Mouse (Mus musculus): ENCODE data around the gene Atp8b2.
A peak's percentile ranks its signal among the peaks of the same experiment; 100 is the strongest.

The Atp8b2 gene

DNA sequence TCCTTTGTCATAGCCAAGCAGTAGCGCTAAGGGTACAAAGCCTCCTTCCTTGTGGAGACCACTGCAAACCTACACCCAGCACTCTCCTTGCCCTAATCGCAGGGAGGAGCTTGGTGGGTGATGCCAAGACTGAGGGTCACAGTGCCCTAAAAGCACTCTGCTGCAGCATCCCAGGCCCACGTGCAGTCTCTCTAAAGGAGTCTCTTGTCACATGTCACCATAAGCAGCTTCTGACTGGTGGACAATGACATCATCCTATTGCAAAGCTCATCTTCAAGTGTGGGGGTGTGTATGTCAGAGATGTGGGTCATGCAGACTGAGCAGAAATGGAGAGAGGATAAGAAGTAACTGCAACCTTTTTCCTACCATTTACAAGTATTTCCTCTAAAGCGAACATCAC is 3.9 kb downstream of the Atp8b2 start:
- DNase-seq, result no peak

DNA sequence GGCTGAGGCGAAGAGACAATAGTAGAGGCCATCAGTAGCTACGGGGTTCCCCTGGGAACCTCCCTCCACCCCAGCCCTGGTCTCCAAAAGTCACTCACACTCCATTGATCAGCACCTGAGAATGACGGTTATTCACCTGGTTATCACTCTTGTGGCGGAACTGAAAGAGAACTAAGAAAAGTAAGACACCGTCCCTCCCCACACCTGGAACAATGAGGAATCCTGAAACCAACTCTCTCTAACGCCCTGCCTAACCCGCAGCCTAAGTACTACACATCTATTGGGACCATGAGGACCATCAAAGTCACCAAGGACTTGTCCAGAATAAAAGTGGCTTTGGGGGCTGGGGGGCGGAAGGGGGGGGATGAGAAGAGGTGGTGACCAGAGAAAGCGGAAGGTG is 5.4 kb downstream of the Atp8b2 start:
- DNase-seq, result no peak

DNA sequence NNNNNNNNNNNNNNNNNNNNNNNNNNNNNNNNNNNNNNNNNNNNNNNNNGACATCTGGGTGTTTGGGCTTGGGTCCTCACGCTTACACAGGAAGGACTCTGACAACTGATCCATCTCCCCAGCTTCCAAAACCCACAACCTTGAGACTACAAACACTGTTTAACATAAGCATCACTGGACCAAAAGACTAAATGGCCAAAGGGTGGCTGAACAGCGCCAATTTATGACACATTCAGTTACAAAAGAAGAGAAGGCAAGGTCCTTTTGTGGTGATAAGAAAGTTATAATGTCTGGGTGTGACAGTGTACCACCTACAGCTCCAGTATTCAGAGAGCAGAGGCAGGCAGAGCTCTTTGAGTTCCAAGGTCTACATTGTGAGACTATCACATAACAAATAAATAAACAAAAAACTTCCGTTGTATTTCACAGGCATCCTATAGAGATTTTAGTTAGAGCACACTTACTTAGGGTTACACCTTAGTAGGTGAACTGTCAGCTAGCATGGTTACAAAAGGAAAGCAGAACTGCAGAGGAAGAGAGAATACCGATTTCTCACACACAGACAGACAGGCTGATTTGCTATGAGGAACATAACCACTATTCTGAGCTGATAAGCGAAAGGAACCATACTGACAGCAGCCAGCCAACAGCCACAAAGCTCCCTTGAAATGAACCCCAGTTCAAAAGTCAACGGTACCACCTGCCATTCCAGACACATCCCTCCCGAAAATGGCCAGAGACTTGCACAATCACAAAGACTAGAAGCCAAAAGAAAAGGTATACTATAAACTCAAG is 6.9 kb downstream of the Atp8b2 start:
- DNase-seq, result no peak

DNA sequence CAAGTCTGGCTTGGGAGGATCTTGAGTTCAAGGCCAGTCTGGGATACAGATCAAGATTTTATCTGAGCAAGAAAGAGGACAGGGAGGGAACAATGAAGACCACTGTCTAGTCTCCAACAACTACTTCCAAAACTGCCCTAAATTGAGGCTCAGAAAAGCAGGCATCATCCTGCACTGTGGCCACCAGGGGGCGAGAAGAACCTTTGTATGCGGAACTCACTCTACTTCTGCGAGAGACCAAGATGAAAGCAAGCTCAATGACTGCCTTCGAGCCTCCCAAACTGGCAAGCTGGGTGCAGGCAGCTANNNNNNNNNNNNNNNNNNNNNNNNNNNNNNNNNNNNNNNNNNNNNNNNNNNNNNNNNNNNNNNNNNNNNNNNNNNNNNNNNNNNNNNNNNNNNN is 9.9 kb downstream of the Atp8b2 start:
- DNase-seq, result peak; percentile 79 to 89

DNA sequence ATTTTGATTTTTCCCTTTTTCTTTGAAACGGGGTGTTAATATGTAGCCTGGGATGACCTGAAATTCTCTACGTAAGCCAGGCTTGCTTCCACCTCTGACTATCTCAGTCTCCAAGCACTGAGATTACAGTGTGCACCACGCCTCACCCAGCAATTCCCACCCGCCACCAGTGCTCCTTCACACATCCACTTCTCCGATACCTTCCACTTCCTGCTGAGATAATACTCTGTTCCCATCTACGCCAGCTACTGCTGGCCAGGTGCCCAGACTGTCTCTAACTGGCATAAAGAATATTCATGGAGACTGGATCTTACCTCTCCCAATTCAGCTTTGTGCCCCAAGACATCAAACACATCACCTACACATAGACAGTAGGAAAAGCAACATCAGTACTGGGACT is 14.7 kb downstream of the Atp8b2 start:
- peak in 1 of 2 experiments; percentile 22 for DNase-seq

DNA sequence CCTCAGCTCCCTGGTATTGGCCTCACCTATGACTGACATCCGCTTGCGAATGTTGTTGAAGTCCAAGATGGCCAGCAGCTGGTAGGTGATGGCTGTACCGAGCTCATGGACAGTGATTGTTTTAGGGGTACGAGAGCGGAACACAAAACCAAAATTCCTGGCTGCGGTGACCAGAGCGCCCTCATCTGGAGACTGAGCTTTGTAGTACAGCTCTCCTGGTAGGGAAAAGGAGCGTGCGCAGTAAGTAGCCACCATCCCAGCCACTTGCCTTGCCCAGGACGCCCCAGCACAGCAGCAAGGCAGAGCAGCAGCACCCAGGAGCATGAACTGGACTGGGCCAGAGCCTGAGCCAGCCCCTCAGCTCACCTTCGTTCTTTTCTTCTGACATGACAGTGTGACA is 15.3 kb downstream of the Atp8b2 start:
- DNase-seq, result peak in 1 of 2 experiments; percentile 20

DNA sequence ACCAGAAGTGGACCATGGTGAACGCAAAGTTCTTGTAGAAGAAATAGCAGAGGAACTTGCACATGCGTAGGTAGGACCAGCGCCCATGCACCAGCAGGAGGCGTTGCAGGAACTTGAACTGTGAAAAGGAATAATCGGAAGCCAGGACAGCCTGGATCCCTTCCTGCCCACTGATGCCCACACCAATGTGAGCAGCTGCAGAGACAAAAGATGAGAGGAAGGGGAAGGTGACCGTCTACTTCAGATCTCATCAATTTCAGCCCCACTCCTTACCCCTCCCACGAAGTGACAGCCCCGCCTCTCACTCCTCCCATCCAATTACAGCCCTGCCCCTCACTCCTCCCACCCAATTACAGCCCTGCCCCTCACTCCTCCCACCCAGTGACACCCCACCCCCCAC is 18.3 kb downstream of the Atp8b2 start:
- DNase-seq, result peak in 1 of 2 experiments; percentile 23

DNA sequence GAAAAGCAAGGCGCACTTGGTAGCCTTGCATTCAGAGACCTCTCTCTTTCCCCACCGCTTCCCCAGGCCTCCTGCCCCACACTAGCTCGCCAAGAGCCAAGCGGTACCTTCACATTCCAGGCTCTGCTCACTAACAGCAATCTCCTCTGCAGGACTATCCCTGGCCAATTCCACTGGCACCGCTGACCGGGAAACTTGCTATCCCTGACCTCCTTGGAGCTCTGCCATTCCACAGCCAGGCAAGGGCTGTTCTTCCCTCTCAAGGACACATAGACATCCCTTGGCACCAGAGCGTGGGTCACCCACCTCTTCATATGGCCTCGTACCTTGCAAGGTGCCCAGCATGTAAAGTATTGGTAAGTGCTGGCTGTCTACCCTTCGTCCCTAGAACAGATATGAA is 20.4 kb downstream of the Atp8b2 start:
- DNase-seq, result peak in 1 of 2 experiments; percentile 19

DNA sequence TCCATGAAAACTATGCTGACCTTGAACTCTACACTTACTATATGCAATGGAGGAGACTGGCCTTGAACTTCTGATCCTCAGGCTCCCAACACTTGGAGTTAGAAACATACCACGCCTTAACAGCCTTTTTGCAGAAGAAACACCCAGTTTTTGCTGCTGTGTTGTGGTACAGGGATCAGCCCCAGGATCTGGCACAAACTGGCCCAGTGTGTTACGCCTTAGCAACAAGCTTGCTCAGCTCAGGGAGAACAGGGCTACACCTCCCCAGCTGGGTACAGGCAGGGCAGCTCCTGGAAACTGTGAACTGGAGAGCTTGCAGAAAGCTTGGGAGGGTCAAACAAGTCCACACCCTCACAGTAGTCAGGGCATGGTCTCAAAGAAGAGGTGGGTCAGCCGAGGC is 26.8 kb downstream of the Atp8b2 start:
- DNase-seq, result no peak

DNA sequence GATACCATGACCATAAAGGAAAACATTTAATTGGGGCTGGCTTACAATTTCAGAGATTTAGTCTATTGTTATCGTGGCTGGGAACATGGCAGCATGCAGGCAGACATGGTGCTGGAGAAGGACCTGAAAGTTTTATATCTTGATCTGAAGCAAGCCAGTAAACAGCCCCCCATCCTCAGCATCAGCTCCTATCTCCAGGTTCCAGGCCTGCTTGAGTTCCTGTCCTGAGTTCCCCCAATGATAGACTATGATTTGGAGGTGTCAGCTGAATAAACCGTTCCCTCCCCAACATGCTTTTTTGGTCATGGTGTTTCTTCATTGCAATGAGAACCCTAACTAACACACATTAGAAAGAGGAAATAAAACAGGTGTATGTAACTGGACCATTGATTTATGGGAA is 30.4 kb downstream of the Atp8b2 start:
- no peak for DNase-seq

DNA sequence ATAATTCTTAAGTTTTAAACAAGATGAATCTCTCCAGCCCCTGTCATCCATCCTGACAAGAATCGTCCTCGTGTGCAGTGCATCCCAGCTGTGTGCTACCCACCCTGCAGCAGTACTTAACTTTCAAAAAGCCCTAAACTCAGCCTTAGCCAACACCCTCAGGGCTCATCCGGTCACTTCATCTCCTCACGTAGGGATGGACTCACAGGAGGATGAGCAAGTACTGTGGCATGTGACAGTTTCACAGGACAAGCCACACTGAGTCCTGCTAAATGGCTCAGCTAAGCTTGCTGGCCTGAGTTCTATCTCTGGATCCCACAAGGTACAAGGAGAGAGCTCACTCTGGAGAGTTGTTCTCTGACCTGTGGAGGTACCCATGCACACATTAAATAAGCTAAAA is 34.4 kb downstream of the Atp8b2 start:
- no peak for DNase-seq

DNA sequence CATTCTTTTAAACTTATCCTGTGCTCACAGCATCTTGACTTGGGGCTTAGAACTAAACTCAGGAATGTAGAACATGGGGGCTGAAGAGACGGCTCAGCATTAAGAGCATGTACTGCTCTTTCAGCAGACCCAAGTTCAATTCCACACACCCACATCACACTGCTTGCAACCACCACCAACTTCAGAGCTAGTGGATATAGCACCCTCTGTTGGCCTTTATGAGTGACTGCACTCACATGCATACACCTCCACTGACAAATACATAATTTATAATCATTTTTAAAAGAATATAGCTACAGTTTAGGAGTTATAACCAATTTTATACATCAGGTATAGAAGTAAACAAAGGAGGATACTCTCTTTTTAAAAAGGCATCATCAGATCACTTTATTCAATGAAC is 36.9 kb downstream of the Atp8b2 start:
- DNase-seq, result no peak

DNA sequence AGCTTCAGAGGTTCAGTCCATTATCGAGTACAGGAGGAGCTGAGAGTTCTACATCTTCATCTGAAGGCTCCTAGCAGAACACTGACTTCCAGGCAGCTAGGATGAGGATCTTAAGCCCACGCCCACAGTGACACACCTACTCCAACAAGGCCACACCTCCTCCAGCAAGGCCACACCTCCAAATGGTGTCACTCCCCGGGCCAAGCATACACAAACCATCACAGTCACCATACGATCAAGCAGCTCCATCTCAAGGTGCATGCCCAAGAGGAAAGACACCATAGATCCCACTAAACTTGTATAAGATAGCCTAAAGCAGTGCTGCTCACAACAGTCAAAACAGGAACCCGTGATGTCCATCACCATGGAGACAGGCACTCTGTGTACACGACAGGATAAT is 42.6 kb downstream of the Atp8b2 start:
- no peak for DNase-seq

DNA sequence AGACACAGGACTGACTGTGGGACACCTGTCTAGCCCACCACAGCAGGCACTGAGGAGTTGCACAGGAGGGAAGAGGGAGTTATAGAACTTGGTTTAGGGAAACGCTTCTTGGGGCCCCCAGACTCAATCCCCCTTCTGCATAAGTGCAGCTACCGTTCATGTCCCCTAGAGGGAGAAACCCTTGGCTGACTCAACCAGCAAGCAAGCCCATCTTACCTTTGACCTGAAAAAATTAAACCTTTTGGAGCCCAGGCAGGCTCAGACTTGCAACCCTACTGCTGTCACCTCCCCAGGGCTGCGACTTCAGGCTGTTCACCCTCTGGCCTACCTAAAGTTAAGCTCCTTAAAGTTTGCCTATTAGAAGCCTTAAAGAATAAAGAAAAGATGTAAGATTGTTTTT is 45.9 kb downstream of the Atp8b2 start:
- DNase-seq, result no peak

DNA sequence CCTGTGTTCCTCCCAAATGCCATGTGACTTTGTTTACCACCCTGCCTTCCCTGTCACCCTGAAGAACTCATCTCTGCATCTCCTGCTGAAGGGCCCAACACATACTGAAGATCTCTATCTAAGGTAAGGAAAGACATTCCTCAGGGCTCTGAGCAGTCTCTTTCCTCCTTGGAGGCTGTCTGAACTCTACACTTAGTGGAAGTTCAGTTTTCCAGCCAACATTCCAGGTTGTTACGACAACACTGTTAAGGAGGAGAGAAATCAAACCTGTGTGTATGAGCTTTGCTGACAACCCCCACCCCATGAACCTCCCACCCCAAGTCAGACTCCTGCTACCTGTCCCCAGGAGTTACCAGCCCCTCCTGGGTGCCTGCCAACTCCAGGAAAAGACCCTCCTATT is 46.7 kb downstream of the Atp8b2 start:
- DNase-seq, result no peak

DNA sequence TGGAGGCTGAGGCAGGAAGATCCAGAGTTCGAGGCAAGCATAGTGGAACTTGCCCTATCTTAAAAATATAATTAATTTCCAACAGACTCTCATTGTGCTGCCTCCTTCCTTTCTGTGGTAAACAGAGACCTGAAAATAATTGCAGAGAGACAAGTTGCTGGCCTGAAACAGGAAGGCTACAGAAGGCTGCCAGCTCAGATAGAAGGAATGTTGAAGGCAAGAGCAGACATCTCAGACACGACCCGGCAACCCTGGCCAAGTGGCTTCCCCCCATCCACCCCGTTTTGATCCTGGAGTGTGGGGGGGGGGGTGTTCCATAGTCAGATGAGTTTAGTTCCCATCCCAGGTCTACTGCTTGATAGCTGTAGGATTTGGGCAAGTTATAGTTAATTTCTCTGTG is 48.6 kb downstream of the Atp8b2 start:
- no peak for DNase-seq

DNA sequence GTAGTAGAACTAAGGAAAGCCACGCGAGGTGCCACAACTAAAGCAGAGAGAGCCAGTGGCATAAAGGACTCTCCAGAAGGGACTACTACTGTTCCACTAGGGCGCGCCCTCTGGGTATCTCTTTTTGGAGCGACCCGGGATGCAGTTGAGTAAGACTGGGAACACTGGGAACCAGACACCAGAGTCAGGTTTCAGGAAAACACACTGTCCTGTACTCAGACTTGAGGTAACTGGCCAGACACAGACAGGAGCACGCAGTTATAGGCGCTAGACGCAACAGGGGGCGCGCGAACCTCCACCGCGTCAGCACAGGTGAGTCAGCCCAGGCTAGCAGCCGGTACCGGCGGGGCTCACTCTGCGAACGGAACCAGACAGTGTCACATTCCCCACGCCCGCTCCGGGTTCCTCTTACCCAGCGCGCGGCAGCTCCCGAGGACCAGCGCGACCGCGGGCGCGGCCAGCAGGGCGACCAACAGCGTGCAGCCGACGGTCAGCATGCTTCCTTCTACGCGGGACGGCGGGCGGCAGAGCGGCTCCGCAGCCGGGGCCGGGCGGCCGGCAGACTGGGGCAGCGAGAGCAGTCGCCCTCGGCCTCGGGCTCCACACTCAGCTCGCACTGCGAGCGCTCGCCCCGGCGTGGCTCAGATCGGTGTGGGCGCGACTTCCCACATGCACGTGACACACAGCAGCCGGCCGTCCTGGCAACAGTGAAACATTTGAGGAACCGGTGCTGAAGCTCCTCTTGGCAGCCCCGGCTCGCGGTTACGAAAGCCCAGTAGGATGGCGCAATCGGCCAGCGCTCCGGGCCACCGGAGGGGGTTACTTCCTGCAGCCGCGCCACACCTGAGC is 50.5 kb downstream of the Atp8b2 start, which contains the start of gene Il6ra:
Gene Il6ra, minus strand, starts transcription at position 654 of the 849 bp plus-strand sequence.
- DNase-seq, result peak; percentile 88 to 94

DNA sequence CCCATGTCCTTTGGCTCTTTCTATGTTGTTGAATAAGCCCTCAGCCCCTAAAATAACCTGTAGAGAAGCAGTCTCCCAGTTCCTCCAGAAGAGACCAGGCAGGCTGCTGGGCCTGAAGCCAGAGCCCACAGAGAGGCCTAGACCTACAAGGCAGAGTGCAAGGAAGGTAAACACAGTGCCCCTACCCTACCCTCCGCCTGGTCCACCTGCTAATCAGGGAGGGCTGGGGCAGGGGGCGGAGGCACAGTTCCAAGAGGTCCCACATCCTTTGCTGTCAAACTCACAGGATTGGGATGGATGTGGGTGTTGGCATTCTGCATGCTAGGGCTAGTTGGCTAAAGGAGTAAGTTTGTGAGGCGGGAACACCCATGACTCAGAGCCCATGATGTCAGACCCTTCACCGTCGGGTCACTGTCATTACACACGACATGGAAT is 51.2 kb downstream of the Atp8b2 start:
- no peak for DNase-seq

DNA sequence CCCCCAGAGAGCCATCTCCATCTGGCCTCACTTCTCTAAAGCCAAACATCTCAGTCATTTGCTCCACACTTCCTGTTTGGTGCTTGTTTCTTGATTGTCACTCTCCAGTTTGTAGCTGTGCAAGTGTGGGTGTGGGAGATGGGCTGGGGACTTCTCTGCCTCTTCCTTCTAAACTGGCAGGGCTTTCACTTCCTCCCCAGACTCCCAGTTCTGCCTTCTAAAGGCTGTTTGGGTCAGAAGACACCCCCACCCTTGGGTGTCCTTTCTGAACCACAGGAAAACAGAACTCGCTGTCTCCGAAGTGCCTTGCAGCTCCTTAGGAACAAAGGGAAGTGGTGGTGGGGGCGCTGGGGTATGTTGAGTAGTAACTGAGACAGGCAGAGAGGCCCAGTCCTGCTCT is 52.1 kb downstream of the Atp8b2 start:
- DNase-seq, result peak in 1 of 2 experiments; percentile 54

DNA sequence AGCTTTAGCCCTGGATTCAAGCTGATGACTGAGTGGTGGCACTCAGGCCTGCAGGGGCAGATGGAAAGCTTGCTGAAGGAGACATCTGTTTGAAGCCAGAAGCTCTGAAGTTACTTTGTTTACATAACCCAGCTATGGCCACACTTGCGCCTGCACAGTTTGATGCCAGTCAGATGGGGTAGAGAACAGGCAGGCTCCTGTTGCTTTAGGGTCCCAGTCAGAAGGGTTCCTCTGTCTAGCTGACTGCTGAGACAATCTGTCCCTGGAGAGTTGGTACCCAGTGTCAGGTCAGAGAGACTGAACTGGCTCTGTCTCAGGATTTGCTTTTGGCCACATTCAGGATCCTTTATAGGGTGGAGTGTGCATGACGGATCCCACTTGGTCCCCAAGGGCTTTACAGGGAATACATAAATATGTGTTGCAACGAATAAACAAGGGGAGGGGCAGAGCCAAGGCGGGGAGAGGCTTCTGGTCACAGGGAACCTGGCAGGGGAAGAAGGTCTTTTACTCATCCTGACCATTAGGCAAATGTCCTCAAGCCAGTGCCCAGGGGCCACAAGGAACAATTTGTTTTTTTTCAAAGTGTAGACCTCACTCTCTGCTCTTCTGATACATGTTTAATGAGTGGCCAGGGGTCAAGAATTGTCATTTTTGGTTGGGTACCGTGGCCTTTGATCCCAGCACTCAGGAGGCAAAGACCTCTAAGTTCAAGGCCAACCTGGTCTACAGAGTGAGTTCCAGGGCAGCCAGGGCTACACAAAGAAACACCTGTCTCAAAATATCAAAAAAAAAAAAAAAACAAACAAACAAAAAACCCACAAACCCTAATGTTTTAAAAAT is 53.4 kb downstream of the Atp8b2 start:
- no peak for DNase-seq

DNA sequence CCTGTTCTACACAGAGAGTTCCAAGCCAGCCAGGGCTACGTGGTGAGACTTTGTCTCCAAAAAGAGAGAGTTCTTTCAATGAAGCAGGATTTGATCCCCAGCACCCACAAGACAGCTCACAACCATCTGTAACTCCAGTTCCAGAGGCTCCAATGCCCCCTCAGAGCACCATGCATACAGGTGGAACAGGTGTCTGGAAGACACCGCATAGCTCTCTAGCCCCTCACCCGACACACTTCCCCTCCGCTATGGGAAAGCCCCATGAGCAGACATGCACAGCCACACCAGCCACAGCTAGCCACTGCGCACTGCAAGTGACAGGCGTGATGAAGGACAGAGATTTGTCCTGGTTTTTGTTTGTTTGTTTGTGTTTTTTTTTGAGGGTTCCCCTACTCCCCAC is 54.5 kb downstream of the Atp8b2 start:
- DNase-seq, result no peak

DNA sequence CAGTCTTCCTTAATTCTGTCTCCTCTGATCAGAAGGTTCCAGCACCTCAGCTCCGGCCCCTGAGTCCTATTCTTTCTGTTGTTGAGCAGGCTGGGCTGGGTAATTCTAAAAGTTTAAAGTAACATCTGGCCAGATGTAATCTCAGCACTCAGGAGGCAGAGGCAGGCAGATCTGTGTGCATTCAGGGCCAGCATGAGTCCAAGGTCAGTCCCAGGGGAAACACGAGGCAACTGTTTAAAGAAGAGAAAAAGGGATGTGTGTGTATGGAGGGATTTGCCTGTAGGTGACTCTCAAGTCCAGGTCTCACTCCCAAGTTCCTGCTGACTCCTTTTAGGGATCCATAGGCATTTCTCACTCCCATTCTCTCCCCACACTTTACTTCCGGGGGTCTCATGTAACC is 55.5 kb downstream of the Atp8b2 start:
- no peak for DNase-seq

DNA sequence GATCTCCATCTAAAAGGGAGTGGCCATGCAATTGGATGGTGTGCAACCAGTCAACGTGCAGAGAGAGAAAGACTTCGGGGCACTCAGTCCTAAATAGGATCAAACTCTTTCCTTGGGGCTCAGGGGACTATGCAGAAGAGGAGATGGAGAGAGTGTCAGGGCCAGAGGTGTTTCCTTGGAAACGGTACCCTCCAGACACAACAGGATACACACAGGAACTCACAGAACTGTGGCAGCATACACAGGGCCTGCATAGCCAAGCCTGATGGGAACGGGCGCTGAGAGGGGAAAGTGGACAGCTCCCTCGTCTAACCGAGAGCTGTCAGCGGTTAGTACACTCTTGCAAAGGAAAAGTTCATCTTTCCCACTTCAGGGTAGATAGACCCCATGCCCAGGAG is 63.8 kb downstream of the Atp8b2 start:
- no peak for DNase-seq

All from kidney, postnatal 25 days (tissue).